ENCODE assay signal across 19 mouse cellular contexts in the genomic region with DNA sequence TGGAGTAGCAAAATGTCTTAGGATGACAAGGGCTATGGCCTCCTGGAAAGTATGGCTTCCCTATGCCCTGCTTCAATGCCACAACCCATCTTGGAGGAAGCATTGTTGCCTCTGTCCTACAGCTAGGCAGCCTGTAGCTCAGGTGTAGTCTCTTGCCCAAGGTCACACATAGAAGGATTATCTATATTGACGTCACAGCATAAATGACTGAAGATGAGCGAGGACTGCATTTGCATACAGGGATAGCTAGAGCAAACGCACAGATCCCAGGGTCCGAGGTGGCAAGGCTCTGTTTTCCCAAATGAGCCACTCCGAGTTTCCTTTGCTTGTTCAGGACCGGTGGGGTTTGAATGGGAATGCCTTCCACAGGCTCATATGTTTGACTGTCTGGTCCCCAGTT. TPM values are rescaled to one million over a fixed set of nuclear protein-coding genes. Genes with fewer than 3 reads are reported as not detected.
"Had no signal": no experiment of that assay in that cellular context is flagged by ENCODE, and none has a peak within 500 bp of the region (broad histone marks: within the 10 kb centered on the region; RNA-seq: fewer than 3 reads in every experiment).

No protein-coding gene starts in this region.

- H3K9ac ChIP-seq: neural tube, embryonic 13.5 days; neural tube, embryonic 15.5 days; stomach, embryonic 15.5 days had no signal

- H3K4me2 ChIP-seq: neural tube, embryonic 13.5 days; neural tube, embryonic 15.5 days; stomach, embryonic 15.5 days had no signal

- H3K27ac ChIP-seq: neural tube, embryonic 13.5 days; neural tube, embryonic 15.5 days; stomach, embryonic 15.5 days; stomach, postnatal 0 days had no signal

- H3K4me1 ChIP-seq: neural tube, embryonic 13.5 days; neural tube, embryonic 15.5 days; stomach, embryonic 15.5 days had no signal

- H3K27me3 ChIP-seq: neural tube, embryonic 13.5 days; neural tube, embryonic 15.5 days; stomach, embryonic 15.5 days had no signal

- H3K4me3 ChIP-seq: neural tube, embryonic 13.5 days; neural tube, embryonic 15.5 days; stomach, embryonic 15.5 days had no signal

- DNase-seq: retina, postnatal 1 day; right cerebral cortex, adult 18-20 months; right cerebral cortex, postnatal 14 days; right cerebral cortex, postnatal 25 days; right cerebral cortex, postnatal 4 days; spleen, adult 18-20 months; thymus, adult 18-20 months; thymus, adult 2 months; thymus, postnatal 14 days; thymus, postnatal 25 days; thymus, postnatal 36 days; thymus, postnatal 4 days had no signal

- H3K9me3 ChIP-seq: neural tube, embryonic 13.5 days; neural tube, embryonic 15.5 days; stomach, embryonic 15.5 days had no signal

RNA-seq across cellular contexts. Expression of a gene that starts 15.3 kb away (rescaled TPM):
- total RNA-seq: neutrophil, adult 5-6 weeks had no signal
- polyA plus RNA-seq: spleen, adult 2 months had no signal

RNA-seq across cellular contexts. Expression of a gene that starts 48.6 kb away (rescaled TPM):
- total RNA-seq: neutrophil, adult 5-6 weeks had no signal
- polyA plus RNA-seq: stomach, embryonic 14.5 days had no signal
